Mouse (Mus musculus) stomach, embryonic 15.5 days (tissue): Measurements from ENCODE around the gene Btbd16. TPM values are rescaled to one million over a fixed set of nuclear protein-coding genes. Genes with fewer than 3 reads are reported as not detected.

Source experiments
- ATAC-seq: fragments of 200-750 bp; cut with Nextera tagmentation; 2 replicates; pipeline ENCODE4 v1.8.0; 2017; ENCODE audit warnings: low read depth, moderate number of reproducible peaks, moderate TSS enrichment; ENCODE audit not compliant: insufficient read depth, low FRiP score
- H3K27ac ChIP-seq: fragments of 300-500 bp; sonication (generic); 2 replicates; pipeline ENCODE4 v1.5.1; 2015; ENCODE audit warnings: mild to moderate bottlenecking, inconsistent platforms
- H3K27me3 ChIP-seq: fragments of 300-500 bp; sonication (generic); replicated peaks from 2 replicates; pipeline ENCODE4 v1.6.1; 2015; ENCODE audit warnings: inconsistent platforms
- H3K36me3 ChIP-seq: fragments of 300-500 bp; sonication (generic); 2 replicates; pipeline ENCODE4 v1.6.1; 2015; ENCODE audit warnings: inconsistent platforms
- H3K4me1 ChIP-seq: fragments of 300-500 bp; sonication (generic); 2 replicates; pipeline ENCODE4 v1.6.1; 2015; ENCODE audit warnings: inconsistent platforms
- H3K4me2 ChIP-seq: fragments of 300-500 bp; sonication (generic); 2 replicates; pipeline ENCODE4 v1.6.1; 2015; ENCODE audit warnings: mild to moderate bottlenecking, inconsistent platforms
- H3K4me3 ChIP-seq: fragments of 300-500 bp; sonication (generic); replicated peaks from 2 replicates; pipeline ENCODE4 v1.5.1; 2015; ENCODE audit warnings: inconsistent platforms
- H3K9ac ChIP-seq: fragments of 300-500 bp; sonication (generic); 2 replicates; pipeline ENCODE4 v1.6.1; 2015; ENCODE audit warnings: inconsistent platforms
- H3K9me3 ChIP-seq: fragments of 300-500 bp; sonication (generic); 2 replicates; pipeline ENCODE4 v1.6.1; 2016; ENCODE audit warnings: inconsistent platforms
- WGBS: fragments of 180-500 bp; shearing (Covaris S2); methylation state at CpG from one replicate; pipeline ENCODE4 v1.1.7; 2015; 5-methylcytosine and 5-hydroxymethylcytosine counted together
- polyA plus RNA-seq: library from polyadenylated mRNA; unstranded; fragments of >200 nt; fragmentation: Nextera tagmentation; extraction: Ambion mirVana; gene quantifications from 2 replicates; pipeline ENCODE4 v1.2.1, GENCODE M21; 2015

The Btbd16 gene
- polyA plus RNA-seq, 1 experiment from 2014 or later = 0.15 TPM

DNA sequence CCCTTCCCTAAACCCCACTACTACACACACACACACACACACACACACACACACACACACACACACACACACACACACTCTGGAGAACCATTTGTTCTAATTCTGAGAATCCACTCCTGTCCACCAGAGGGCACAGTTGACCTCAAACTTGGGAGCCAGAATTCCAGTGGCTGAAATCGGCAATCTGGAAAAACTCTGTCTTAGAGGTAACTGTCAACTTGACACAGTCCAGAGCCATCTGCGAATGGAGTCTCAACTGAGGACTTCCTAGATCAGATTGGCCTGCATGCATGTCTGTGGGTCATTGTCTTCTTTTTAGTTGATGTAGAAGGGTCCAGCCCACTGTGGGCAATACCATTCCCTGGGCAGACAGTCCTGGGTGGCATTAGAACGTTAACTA lies 53.6 kb downstream of the Btbd16 start:
- H3K9me3 ChIP-seq = no peaks in the 10 kb centered on the region
- H3K27ac ChIP-seq = no peak overlapping the region
- H3K4me2 ChIP-seq = no peak overlapping the region
- no peaks in the 10 kb centered on the region for H3K27me3 ChIP-seq
- H3K36me3 ChIP-seq = no peaks in the 10 kb centered on the region
- no peaks in the 10 kb centered on the region for H3K4me1 ChIP-seq
- WGBS = 35% methylated on average over 3 of the region's 3 CpGs
- ATAC-seq = no peak
- no peak overlapping the region for H3K9ac ChIP-seq
- no peak overlapping the region for H3K4me3 ChIP-seq

DNA sequence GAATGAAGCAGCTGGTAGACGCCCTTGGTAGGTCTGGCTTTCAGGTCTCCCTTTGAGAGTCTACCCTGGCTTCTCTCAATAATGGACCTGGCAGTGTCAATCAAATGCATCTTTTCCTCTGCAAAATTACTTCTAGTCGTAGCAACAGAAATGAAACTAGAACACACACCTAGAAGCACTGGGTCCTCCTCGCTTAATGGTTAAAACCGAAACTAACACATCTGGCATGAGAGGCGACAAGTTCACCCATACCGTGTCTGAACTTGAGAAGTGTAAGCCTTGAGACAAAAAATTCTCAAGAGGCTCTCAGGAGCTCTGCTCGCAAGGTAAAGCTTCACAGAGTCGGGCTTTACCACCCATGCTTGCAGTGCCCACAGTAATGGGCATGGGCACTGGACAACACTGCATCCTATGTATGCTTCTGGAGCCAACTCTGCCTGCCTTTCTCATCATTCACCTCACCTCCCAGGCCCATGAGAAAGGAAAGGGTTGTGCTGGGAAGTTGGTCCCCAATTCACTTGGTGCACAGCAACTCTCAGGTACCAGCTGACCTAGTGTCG lies 54.1 kb downstream of the Btbd16 start:
- WGBS = 86% methylated on average over 9 of the region's 9 CpGs

DNA sequence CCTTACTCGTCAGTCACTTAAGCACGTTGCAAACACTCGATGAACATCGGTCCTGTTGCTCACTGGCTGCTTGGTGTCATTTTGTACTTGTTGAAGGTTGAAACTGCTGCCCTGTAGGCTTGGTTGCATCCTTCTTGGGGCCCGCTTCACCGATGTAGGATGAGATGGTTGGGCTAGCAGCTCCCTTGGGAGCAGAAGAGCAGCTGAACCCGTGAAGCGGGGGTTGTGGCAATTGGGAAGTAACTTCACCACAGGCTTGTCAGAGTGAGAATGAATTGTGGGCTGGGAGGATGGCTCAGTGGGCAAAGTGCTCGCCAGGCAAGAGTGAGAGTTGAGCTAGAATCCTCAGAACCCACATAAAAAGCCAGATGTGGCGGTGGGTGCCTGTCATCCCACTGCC lies 54.6 kb downstream of the Btbd16 start:
- H3K9me3 ChIP-seq = no peaks in the 10 kb centered on the region
- H3K9ac ChIP-seq = no peak overlapping the region
- no peaks in the 10 kb centered on the region for H3K36me3 ChIP-seq
- no peaks in the 10 kb centered on the region for H3K27me3 ChIP-seq
- H3K4me2 ChIP-seq = no peak overlapping the region
- no peak overlapping the region for H3K4me3 ChIP-seq
- no peaks in the 10 kb centered on the region for H3K4me1 ChIP-seq
- no peak for ATAC-seq
- no peak overlapping the region for H3K27ac ChIP-seq
- 89% methylated on average over 10 of the region's 10 CpGs for WGBS

More for the DNA sequence above, 54.1 kb downstream of the Btbd16 start:
- no peak overlapping the region for H3K27ac ChIP-seq
- H3K4me2 ChIP-seq = no peak overlapping the region
- H3K4me1 ChIP-seq = no peaks in the 10 kb centered on the region
- H3K36me3 ChIP-seq = no peaks in the 10 kb centered on the region
- no peak overlapping the region for H3K4me3 ChIP-seq
- H3K9ac ChIP-seq = no peak overlapping the region
- no peak for ATAC-seq
- H3K9me3 ChIP-seq = no peaks in the 10 kb centered on the region
- no peaks in the 10 kb centered on the region for H3K27me3 ChIP-seq

DNA sequence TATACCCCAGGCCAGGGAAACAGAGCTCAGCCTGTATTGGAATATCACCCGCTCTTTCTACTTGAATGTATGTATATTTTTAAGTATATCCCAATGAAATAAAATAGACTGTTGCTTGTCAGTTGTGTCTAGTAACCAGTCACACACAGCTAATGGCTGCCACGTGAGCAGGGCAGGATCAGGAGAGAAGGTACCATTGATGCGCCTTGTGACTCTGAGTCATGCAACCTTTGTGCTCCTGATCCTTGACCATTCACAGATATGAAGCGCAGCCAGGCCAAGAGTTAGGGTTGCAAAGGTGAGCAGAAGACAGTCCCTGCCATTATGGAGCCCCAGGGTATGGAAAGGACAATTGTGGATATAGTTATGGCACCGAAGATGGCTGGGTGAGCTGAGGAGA lies 57.7 kb downstream of the Btbd16 start:
- H3K4me2 ChIP-seq = no peak overlapping the region
- H3K9ac ChIP-seq = no peak overlapping the region
- no peak overlapping the region for H3K4me3 ChIP-seq
- H3K27me3 ChIP-seq = no peaks in the 10 kb centered on the region
- 89% methylated on average over 5 of the region's 5 CpGs for WGBS
- peaks cover 18% of the 10 kb centered on the region for H3K4me1 ChIP-seq
- no peaks in the 10 kb centered on the region for H3K36me3 ChIP-seq
- no peak for ATAC-seq
- H3K27ac ChIP-seq = no peak overlapping the region
- no peaks in the 10 kb centered on the region for H3K9me3 ChIP-seq

DNA sequence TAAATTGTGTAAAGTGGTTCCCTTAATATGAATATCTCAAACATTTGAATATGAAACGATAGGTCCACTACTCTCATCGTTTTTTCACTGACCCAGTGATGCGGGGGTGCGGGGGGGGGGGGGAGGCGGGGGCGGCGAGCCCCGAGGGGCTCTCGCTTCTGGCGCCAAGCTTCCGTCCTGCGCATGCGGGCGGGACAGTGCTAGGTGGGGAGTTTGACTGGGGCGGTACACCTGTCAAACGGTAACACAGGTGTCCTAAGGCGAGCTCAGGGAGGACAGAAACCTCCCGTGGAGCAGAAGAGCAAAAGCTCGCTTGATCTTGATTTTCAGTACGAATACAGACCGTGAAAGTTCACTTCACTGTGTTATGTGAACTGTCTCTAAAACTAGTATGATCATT lies 60.4 kb downstream of the Btbd16 start:
- Histone ChIP-seq H3K27ac (peak overlapping the region; percentile 86; the same call in 1 of the 2 replicates), H3K4me2 (0 out of 2 replicates have a peak overlapping the region, but pooled peaks have one; percentile 16)
- WGBS = 26% methylated on average over 21 of the region's 21 CpGs

DNA sequence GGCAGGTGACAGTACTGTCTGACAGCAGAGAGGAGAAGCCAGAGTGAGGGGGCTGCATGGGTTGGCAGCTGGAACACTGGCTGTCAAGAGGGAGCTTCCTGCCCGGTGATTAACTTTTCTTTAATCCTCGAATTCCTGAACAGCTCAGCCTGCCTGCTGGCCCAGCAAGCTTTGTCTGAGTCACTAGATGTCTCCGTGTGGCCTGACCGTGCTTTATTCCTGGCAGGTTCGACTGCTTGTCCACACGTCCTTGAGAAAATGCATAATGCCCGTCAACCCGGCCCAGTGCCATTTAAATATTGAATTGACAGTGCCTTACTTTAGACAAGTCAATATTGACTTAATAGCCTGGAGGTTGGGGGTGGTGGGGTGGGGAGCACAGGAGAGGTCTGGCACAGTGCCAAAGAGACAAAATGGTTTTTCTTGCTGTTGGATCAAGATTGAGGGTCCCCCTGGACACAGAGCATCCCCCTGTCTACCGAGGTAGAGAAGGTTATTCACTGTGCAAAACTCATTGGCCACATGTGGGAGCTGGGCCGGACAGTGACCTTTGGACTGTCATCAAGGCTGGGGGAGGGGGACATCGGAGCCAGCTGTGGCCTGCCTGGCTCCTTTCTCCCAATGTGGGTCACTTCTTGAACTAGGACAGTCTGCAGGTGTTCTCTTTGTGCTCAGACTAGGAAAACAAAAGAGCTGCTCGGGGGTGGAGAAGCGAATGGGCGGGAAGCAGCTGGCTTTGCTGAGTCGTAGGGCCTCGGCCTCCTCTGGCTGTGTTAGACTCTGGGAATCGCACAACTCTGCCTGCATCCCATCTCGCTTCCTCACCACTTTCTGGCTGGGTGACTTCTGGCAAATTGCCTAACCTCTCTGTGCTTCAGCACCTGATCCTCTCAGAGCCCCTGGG lies 61.3 kb downstream of the Btbd16 start:
- Histone ChIP-seq H3K27me3 (no peaks in the 10 kb centered on the region), H3K27ac (peak overlapping the region; percentile 86), H3K9me3 (no peaks in the 10 kb centered on the region), H3K9ac (no peak overlapping the region), H3K4me2 (peak overlapping the region; percentile 25; the same call in 1 of the 2 replicates), H3K4me1 (peaks cover 21% of the 10 kb centered on the region), H3K4me3 (no peak overlapping the region), H3K36me3 (no peaks in the 10 kb centered on the region)
- peak; percentile 65 for ATAC-seq
- WGBS = 15% methylated on average over 18 of the region's 18 CpGs

More for the DNA sequence above, 60.4 kb downstream of the Btbd16 start:
- H3K4me3 ChIP-seq = no peak overlapping the region
- H3K9me3 ChIP-seq = no peaks in the 10 kb centered on the region
- H3K27me3 ChIP-seq = no peaks in the 10 kb centered on the region
- peaks cover 21% of the 10 kb centered on the region for H3K4me1 ChIP-seq
- H3K9ac ChIP-seq = no peak overlapping the region
- H3K36me3 ChIP-seq = no peaks in the 10 kb centered on the region
- peak; percentile 95 for ATAC-seq

DNA sequence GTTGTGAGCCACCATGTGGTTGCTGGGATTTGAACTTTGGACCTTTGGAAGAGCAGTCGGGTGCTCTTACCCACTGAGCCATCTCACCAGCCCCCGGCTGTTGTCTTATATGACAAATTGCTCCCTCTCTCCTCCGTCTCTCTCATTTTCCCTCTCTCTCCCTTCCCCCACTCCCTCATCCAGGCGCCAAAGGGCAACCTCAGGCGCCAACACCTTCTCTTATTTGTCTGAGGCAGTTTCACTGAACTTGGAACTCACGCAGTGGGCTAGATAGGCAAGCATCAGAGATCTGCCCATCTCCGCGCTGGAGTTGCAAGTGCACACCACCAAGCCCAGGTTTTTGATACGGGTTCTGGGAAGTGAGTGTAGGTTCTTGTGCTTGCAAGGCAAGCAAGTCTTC lies 62.2 kb downstream of the Btbd16 start:
- Histone ChIP-seq H3K27ac (no peak overlapping the region), H3K4me1 (peaks cover 21% of the 10 kb centered on the region), H3K4me2 (no peak overlapping the region), H3K4me3 (no peak overlapping the region), H3K27me3 (no peaks in the 10 kb centered on the region), H3K9me3 (no peaks in the 10 kb centered on the region), H3K36me3 (no peaks in the 10 kb centered on the region), H3K9ac (no peak overlapping the region)
- ATAC-seq = no peak
- WGBS = 75% methylated on average over 9 of the region's 9 CpGs

DNA sequence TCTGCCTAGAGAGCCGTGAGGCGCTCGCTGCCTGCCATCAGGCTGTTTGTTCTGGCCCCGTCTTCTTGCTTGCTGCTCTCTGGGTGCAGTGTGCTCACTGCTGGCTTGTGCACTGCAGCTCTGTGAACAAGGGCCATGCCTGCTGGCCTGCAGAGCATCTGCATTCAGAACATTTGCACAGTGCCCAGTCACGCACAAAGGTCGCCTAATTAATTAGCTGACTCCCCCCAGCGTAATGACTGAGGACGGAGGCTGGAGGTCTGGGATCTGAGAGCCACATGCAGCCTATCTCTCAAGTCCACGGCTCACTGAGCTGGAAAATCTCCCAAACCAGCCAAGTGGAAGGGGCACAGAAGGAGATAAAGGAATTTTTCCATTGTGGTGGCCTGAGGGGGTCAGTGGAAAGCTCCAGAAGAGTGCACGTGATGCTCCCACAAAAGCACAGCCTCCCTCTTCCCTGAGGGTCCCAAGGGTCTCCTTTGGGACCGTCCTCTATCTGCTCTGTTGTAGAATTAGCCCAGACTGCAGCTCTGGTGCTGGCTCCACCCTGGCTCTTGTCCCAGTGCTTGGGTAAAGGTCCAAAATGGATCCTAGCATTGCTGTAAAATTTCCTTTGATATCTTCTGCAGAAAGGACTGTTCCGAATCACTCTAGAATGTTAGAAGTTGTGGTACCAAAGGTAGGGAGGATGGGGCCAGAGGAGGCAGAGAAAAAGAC lies 64.2 kb downstream of the Btbd16 start:
- H3K9me3 ChIP-seq = no peaks in the 10 kb centered on the region
- no peaks in the 10 kb centered on the region for H3K36me3 ChIP-seq
- no peak overlapping the region for H3K27ac ChIP-seq
- H3K9ac ChIP-seq = no peak overlapping the region
- no peak overlapping the region for H3K4me3 ChIP-seq
- H3K4me1 ChIP-seq = peaks cover 21% of the 10 kb centered on the region
- H3K27me3 ChIP-seq = no peaks in the 10 kb centered on the region
- WGBS = 58% methylated on average over 12 of the region's 12 CpGs
- no peak for ATAC-seq
- H3K4me2 ChIP-seq = no peak overlapping the region

DNA sequence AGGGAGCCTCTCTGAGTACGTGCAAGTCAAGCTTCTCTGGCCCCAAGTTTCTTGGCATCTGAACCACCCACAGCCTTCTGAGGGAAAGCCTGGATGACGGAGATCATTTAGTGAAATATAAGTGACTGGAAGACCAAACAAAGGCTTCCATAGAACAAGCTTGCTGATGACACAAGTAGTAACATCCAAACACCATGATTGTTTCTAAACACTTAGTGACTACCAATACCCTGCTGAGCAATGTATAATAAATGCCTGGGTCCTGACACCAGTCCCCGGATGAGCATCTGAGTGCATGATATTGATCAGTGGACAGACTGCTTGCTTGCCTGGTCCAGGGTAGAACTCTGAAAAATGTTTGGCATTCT lies 64.8 kb downstream of the Btbd16 start:
- Histone ChIP-seq H3K27ac (no peak overlapping the region), H3K27me3 (no peaks in the 10 kb centered on the region), H3K9me3 (no peaks in the 10 kb centered on the region), H3K36me3 (no peaks in the 10 kb centered on the region), H3K4me1 (peaks cover 21% of the 10 kb centered on the region), H3K4me3 (no peak overlapping the region), H3K4me2 (no peak overlapping the region), H3K9ac (no peak overlapping the region)
- 65% methylated on average over 3 of the region's 3 CpGs for WGBS
- ATAC-seq = no peak

DNA sequence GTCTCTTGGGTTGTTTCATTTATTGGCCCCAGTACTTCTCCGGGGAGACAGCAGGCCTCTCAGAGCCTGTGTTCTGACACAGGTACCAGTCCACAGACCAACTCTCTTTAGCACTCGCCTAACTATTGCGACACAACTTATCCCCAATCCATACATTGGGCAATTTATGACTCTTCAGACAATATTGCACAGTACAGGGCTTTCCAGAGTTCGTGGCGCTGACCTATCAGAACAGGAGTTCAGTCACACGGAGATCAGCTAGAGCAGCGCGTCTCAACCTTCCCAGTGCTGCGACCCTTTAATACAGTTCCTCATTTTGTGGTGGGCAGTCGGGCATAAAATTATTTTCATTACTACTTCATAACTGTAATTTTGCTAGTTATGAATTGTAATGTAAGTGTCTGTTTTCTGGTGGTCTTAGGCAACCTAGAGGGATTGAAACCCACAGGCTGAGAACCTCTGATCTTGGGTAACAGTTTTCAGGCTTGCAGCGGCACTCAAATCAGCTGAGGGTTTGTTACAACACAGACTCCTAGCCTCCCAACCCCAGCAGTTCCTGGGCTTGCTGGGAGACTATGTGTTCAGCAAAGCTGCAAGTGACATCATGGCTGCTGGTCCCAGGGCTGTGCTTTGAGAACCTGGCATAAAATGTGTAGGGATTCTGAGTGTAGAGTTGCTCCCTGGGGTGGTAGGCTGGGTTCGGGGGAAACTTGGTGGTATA lies 65.7 kb downstream of the Btbd16 start:
- Histone ChIP-seq H3K9ac (no peak overlapping the region), H3K27ac (no peak overlapping the region), H3K4me3 (no peak overlapping the region), H3K27me3 (no peaks in the 10 kb centered on the region), H3K4me2 (no peak overlapping the region), H3K9me3 (no peaks in the 10 kb centered on the region), H3K36me3 (no peaks in the 10 kb centered on the region), H3K4me1 (peaks cover 14% of the 10 kb centered on the region)
- WGBS = 85% methylated on average over 12 of the region's 12 CpGs
- no peak for ATAC-seq

DNA sequence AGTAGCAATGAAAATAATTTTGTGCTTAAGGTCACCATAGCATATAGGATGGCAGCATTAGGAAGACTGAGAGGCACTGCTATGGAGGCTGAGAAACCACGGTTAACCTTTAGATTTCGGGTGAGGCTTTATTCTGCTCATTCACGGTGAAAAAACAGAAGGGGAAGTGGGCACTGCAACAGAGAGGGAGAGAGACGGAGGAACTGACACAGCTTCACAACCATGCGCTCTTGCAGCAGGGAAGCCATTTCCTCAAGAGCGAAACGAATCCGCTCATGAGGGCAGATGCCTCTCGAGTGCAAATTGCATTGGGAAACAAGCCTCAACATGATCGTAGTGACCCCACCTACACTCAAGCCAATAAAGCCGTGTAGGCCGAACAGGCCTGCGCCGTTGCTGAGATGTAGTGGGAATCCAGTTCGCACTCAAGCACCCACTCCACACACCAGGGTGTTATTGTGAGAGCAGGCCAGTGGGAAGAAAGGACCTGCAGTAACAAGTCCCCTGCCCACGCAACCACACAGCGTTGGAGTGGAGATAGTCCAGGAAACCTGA lies 73.4 kb downstream of the Btbd16 start:
- H3K4me3 ChIP-seq = no peak overlapping the region
- WGBS = 83% methylated on average over 17 of the region's 17 CpGs
- no peak overlapping the region for H3K9ac ChIP-seq
- H3K27ac ChIP-seq = no peak overlapping the region
- no peaks in the 10 kb centered on the region for H3K36me3 ChIP-seq
- no peaks in the 10 kb centered on the region for H3K4me1 ChIP-seq
- no peaks in the 10 kb centered on the region for H3K27me3 ChIP-seq
- no peak overlapping the region for H3K4me2 ChIP-seq
- no peak for ATAC-seq
- H3K9me3 ChIP-seq = no peaks in the 10 kb centered on the region
